ENCODE assay signal across 8 mouse cellular contexts in genomic region chr9:108262494-108263049, GRCm38 (mm10). TPM values are rescaled to one million over a fixed set of nuclear protein-coding genes. Genes with fewer than 3 reads are reported as not detected.
DNase-seq lines count a peak whose midpoint lies in the region; ATAC-seq and TF ChIP-seq lines count a peak whose summit lies in the region.

No protein-coding gene starts in this region.

- no peak for TF ChIP-seq POLR2A in testis, adult 2 months (IDR thresholded peaks at IDR 0.05; ENCODE audit: control insufficient read depth, low read depth, low read length)
- peak; percentile 66 for TF ChIP-seq POLR2A in heart, adult 2 months (IDR thresholded peaks at IDR 0.05; ENCODE audit: insufficient read depth, low read depth, low read length)
- TF ChIP-seq POLR2A in limb, embryonic 14.5 days (IDR thresholded peaks at IDR 0.05; ENCODE audit: borderline replicate concordance, extremely low read depth, insufficient read depth, insufficient read length): no peak
- no peak for TF ChIP-seq POLR2A in thymus, adult 2 months (IDR thresholded peaks at IDR 0.05; ENCODE audit: control insufficient read depth, extremely low read depth, insufficient read depth, low read length, poor library complexity)

- H3K4me2 ChIP-seq in limb, embryonic 14.5 days (replicated peaks; ENCODE audit: low read depth, low read length, severe bottlenecking): peak overlapping the region; percentile 76
- H3K4me2 ChIP-seq in neural tube, embryonic 14.5 days (ENCODE audit: low read depth, low read length): peak overlapping the region; percentile 53

- no peak for ATAC-seq in limb, embryonic 14.5 days (ENCODE audit: low FRiP score, low read depth)
- no peak for ATAC-seq in neural tube, embryonic 14.5 days (ENCODE audit: low read depth)

- TF ChIP-seq CTCF in testis, adult 2 months (IDR thresholded peaks at IDR 0.05; ENCODE audit: control insufficient read depth, insufficient read depth, insufficient replicate concordance, low read depth, low read length): no peak
- TF ChIP-seq CTCF in heart, adult 2 months (IDR thresholded peaks at IDR 0.05): no peak
- no peak for TF ChIP-seq CTCF in thymus, adult 2 months (IDR thresholded peaks at IDR 0.05; ENCODE audit: borderline replicate concordance, control insufficient read depth, extremely low read depth, insufficient read depth, low read length, poor library complexity)

- TF ChIP-seq EP300 in heart, adult 2 months (IDR thresholded peaks at IDR 0.05; ENCODE audit: insufficient read depth, low read depth, low read length): no peak

- DNase-seq in testis, postnatal 10 days (ENCODE audit: low spot score): no peak
- DNase-seq in heart, adult 2 months: peak; percentile 31 to 54
- no peak for DNase-seq in limb, embryonic 14.5 days (ENCODE audit: low spot score)
- DNase-seq in right cerebral cortex, postnatal 36 days (ENCODE audit: low spot score in 2 of 2): no peak
- no peak for DNase-seq in thymus, adult 2 months
- DNase-seq in left cerebral cortex, adult 9 months (ENCODE audit: low spot score in 2 of 2): no peak

- H3K4me3 ChIP-seq in testis, adult 2 months (ENCODE audit: control insufficient read depth, low read depth, low read length): peak overlapping the region; percentile 85
- H3K4me3 ChIP-seq in heart, adult 2 months: peak overlapping the region; percentile 92
- H3K4me3 ChIP-seq in limb, embryonic 14.5 days (replicated peaks; ENCODE audit: low read length): peak overlapping the region; percentile 93
- H3K4me3 ChIP-seq in neural tube, embryonic 14.5 days (ENCODE audit: low read depth, low read length): peak overlapping the region; percentile 93
- no peak overlapping the region; the same call in 1 of the 2 replicates for H3K4me3 ChIP-seq in thymus, adult 2 months (ENCODE audit: control insufficient read depth, insufficient read depth, low read length)

- no peaks in the 10 kb centered on the region for H3K9me3 ChIP-seq in limb, embryonic 14.5 days (ENCODE audit: control insufficient read depth, low read length)
- H3K9me3 ChIP-seq in neural tube, embryonic 14.5 days (ENCODE audit: control insufficient read depth, low read length): no peaks in the 10 kb centered on the region

- peak overlapping the region; percentile 96 for H3K9ac ChIP-seq in heart, adult 2 months (ENCODE audit: low read depth, low read length)
- peak overlapping the region; percentile 80 for H3K9ac ChIP-seq in limb, embryonic 14.5 days (ENCODE audit: low read depth, low read length, severe bottlenecking)
- peak overlapping the region; percentile 84 for H3K9ac ChIP-seq in neural tube, embryonic 14.5 days (replicated peaks; ENCODE audit: low read depth, low read length)

- no peaks in the 10 kb centered on the region for H3K36me3 ChIP-seq in testis, adult 2 months (ENCODE audit: control insufficient read depth, insufficient read depth, low read length)
- peaks cover 20% of the 10 kb centered on the region for H3K36me3 ChIP-seq in heart, adult 2 months (ENCODE audit: control insufficient read depth, insufficient read depth, low read length)
- no peaks in the 10 kb centered on the region for H3K36me3 ChIP-seq in limb, embryonic 14.5 days (ENCODE audit: control insufficient read depth, insufficient read depth, low read length)
- no peaks in the 10 kb centered on the region for H3K36me3 ChIP-seq in neural tube, embryonic 14.5 days (ENCODE audit: control insufficient read depth, insufficient read depth, low read length)
- no peaks in the 10 kb centered on the region for H3K36me3 ChIP-seq in thymus, adult 2 months (ENCODE audit: control insufficient read depth, insufficient read depth, low read length)

- WGBS in heart, adult 2 months: 27% methylated on average over 11 of the region's 11 CpGs
- 37% methylated on average over 11 of the region's 11 CpGs for WGBS in limb, embryonic 14.5 days
- WGBS in neural tube, embryonic 14.5 days: 43% methylated on average over 11 of the region's 11 CpGs
- 73% methylated on average over 11 of the region's 11 CpGs for WGBS in thymus, adult 2 months

- intact Hi-C loops in heart, adult 2 months (cut with DNase I): loop anchor here (2.0 to 5.0 kb wide), 3 partner anchors 18 to 60 kb away; no protein-coding TSS in a partner anchor

- peaks cover 10% of the 10 kb centered on the region for H3K79me2 ChIP-seq in heart, adult 2 months (replicated peaks; ENCODE audit: control insufficient read depth, insufficient read depth, low read length)

- no peaks in the 10 kb centered on the region for H3K27me3 ChIP-seq in testis, adult 2 months (ENCODE audit: control insufficient read depth, insufficient read depth, low read length)
- H3K27me3 ChIP-seq in heart, adult 2 months (ENCODE audit: control insufficient read depth, insufficient read depth, low read length): no peaks in the 10 kb centered on the region
- no peaks in the 10 kb centered on the region for H3K27me3 ChIP-seq in limb, embryonic 14.5 days (ENCODE audit: control insufficient read depth, insufficient read depth, low read length)
- no peaks in the 10 kb centered on the region for H3K27me3 ChIP-seq in neural tube, embryonic 14.5 days (ENCODE audit: control insufficient read depth, insufficient read depth, low read length)
- H3K27me3 ChIP-seq in thymus, adult 2 months (ENCODE audit: control insufficient read depth, insufficient read depth, low read length): no peaks in the 10 kb centered on the region

- H3K27ac ChIP-seq in testis, adult 2 months (ENCODE audit: control insufficient read depth, insufficient read depth, low read depth, low read length): peak overlapping the region; percentile 79
- peak overlapping the region; percentile 96 for H3K27ac ChIP-seq in heart, adult 2 months
- H3K27ac ChIP-seq in limb, embryonic 14.5 days (replicated peaks; ENCODE audit: low read depth, low read length): peak overlapping the region; percentile 68
- peak overlapping the region; percentile 87 for H3K27ac ChIP-seq in neural tube, embryonic 14.5 days (ENCODE audit: low read depth, low read length)
- no peak overlapping the region for H3K27ac ChIP-seq in thymus, adult 2 months (ENCODE audit: control insufficient read depth, insufficient read depth, low read length)

- H3K4me1 ChIP-seq in testis, adult 2 months (ENCODE audit: control insufficient read depth, insufficient read depth, low read length): peaks cover 14% of the 10 kb centered on the region
- peaks cover 19% of the 10 kb centered on the region for H3K4me1 ChIP-seq in heart, adult 2 months (ENCODE audit: control insufficient read depth, insufficient read depth, low read length)
- peaks cover 16% of the 10 kb centered on the region for H3K4me1 ChIP-seq in limb, embryonic 14.5 days (ENCODE audit: control insufficient read depth, insufficient read depth, low read length)
- H3K4me1 ChIP-seq in neural tube, embryonic 14.5 days (ENCODE audit: control insufficient read depth, insufficient read depth, low read length): peaks cover 19% of the 10 kb centered on the region
- H3K4me1 ChIP-seq in thymus, adult 2 months (replicated peaks; ENCODE audit: control insufficient read depth, insufficient read depth, low read length): peaks cover 10% of the 10 kb centered on the region

RNA-seq across cellular contexts. Expression of gene Dag1, which starts 1.2 kb away (rescaled TPM):
- polyA plus RNA-seq in testis, adult 2 months (2012; rRNA removed): 14.0 and 17.2 TPM in 2 replicates
- 100 to 1,000 TPM; 305 to 347 TPM for total RNA-seq in heart, adult 2 months (2021)
- polyA plus RNA-seq in heart, adult 2 months (2012; rRNA removed): 124 and 157 TPM in 2 replicates
- 49.7 and 57.4 TPM in 2 replicates for polyA plus RNA-seq in limb, embryonic 14.5 days (2012; rRNA removed)
- polyA plus RNA-seq in limb, embryonic 14.5 days (2014; fragmentation: Nextera tagmentation; extraction: Ambion mirVana): 77.4 and 82.5 TPM in 2 replicates
- polyA plus RNA-seq in neural tube, embryonic 14.5 days (2014; fragmentation: Nextera tagmentation; extraction: Ambion mirVana): 58.6 and 74.6 TPM in 2 replicates
- polyA plus RNA-seq in thymus, adult 2 months (2012; rRNA removed): 25.4 and 27.0 TPM in 2 replicates

RNA-seq across cellular contexts. Expression of gene Nicn1, which starts 27.7 kb away (rescaled TPM):
- 23.1 and 24.8 TPM in 2 replicates for polyA plus RNA-seq in testis, adult 2 months (2012; rRNA removed)
- total RNA-seq in heart, adult 2 months (2021): 10 to 100 TPM; 21.0 to 21.5 TPM
- polyA plus RNA-seq in heart, adult 2 months (2012; rRNA removed): 24.1 and 37.1 TPM in 2 replicates
- polyA plus RNA-seq in limb, embryonic 14.5 days (2012; rRNA removed): 37.5 and 61.3 TPM in 2 replicates
- 40.2 and 49.6 TPM in 2 replicates for polyA plus RNA-seq in limb, embryonic 14.5 days (2014; fragmentation: Nextera tagmentation; extraction: Ambion mirVana)
- polyA plus RNA-seq in neural tube, embryonic 14.5 days (2014; fragmentation: Nextera tagmentation; extraction: Ambion mirVana): 130 and 165 TPM in 2 replicates
- polyA plus RNA-seq in thymus, adult 2 months (2012; rRNA removed): 9.0 and 9.2 TPM in 2 replicates

RNA-seq across cellular contexts. Expression of gene Amt, which starts 34.1 kb away (rescaled TPM):
- 4.3 and 7.9 TPM in 2 replicates for polyA plus RNA-seq in testis, adult 2 months (2012; rRNA removed)
- total RNA-seq in heart, adult 2 months (2021): 1 to 10 TPM; 4.0 to 4.6 TPM
- polyA plus RNA-seq in heart, adult 2 months (2012; rRNA removed): 4.8 and 9.2 TPM in 2 replicates
- polyA plus RNA-seq in limb, embryonic 14.5 days (2012; rRNA removed): 28.2 and 29.7 TPM in 2 replicates
- 6.9 and 7.0 TPM in 2 replicates for polyA plus RNA-seq in limb, embryonic 14.5 days (2014; fragmentation: Nextera tagmentation; extraction: Ambion mirVana)
- 24.7 and 27.9 TPM in 2 replicates for polyA plus RNA-seq in neural tube, embryonic 14.5 days (2014; fragmentation: Nextera tagmentation; extraction: Ambion mirVana)
- 3.2 and 4.4 TPM in 2 replicates for polyA plus RNA-seq in thymus, adult 2 months (2012; rRNA removed)

RNA-seq across cellular contexts. Expression of gene Rhoa, which starts 43.4 kb away (rescaled TPM):
- 34.8 and 40.5 TPM in 2 replicates for polyA plus RNA-seq in testis, adult 2 months (2012; rRNA removed)
- 100 to 1,000 TPM; 216 to 234 TPM for total RNA-seq in heart, adult 2 months (2021)
- 110 and 266 TPM in 2 replicates for polyA plus RNA-seq in heart, adult 2 months (2012; rRNA removed)
- polyA plus RNA-seq in limb, embryonic 14.5 days (2012; rRNA removed): 214 and 240 TPM in 2 replicates
- 296 and 326 TPM in 2 replicates for polyA plus RNA-seq in limb, embryonic 14.5 days (2014; fragmentation: Nextera tagmentation; extraction: Ambion mirVana)
- 151 and 173 TPM in 2 replicates for polyA plus RNA-seq in neural tube, embryonic 14.5 days (2014; fragmentation: Nextera tagmentation; extraction: Ambion mirVana)
- polyA plus RNA-seq in thymus, adult 2 months (2012; rRNA removed): 148 and 178 TPM in 2 replicates

RNA-seq across cellular contexts. Expression of gene Tcta, which starts 43.4 kb away (rescaled TPM):
- 40.4 and 42.0 TPM in 2 replicates for polyA plus RNA-seq in testis, adult 2 months (2012; rRNA removed)
- total RNA-seq in heart, adult 2 months (2021): 10 to 100 TPM; 50.5 to 52.8 TPM
- 64.8 and 82.4 TPM in 2 replicates for polyA plus RNA-seq in heart, adult 2 months (2012; rRNA removed)
- polyA plus RNA-seq in limb, embryonic 14.5 days (2012; rRNA removed): 36.8 and 41.4 TPM in 2 replicates
- polyA plus RNA-seq in limb, embryonic 14.5 days (2014; fragmentation: Nextera tagmentation; extraction: Ambion mirVana): 37.4 and 38.6 TPM in 2 replicates
- 55.2 and 60.8 TPM in 2 replicates for polyA plus RNA-seq in neural tube, embryonic 14.5 days (2014; fragmentation: Nextera tagmentation; extraction: Ambion mirVana)
- polyA plus RNA-seq in thymus, adult 2 months (2012; rRNA removed): 31.1 and 43.4 TPM in 2 replicates

Comparison
In these comparisons a context has a peak if more than half of its experiments do, and no peak if none do; other contexts are left out.
1. DNase-seq: peak in heart, adult 2 months (2 of 2); none in testis, postnatal 10 days (single experiment), limb, embryonic 14.5 days (single experiment), right cerebral cortex, postnatal 36 days (0 of 2), thymus, adult 2 months (single experiment) and left cerebral cortex, adult 9 months (0 of 2).
2. Peak in every context shown above with its lines, with median percentiles within 50 percentile points of each other: H3K9ac ChIP-seq.